Mouse (Mus musculus): ENCODE results near the gene C2cd5. TPM values are rescaled to one million over a fixed set of nuclear protein-coding genes. Genes with fewer than 3 reads are reported as not detected.
"Not testable (repeated sequence)": the region's sequence is repeated elsewhere in the genome, so short reads cannot be mapped to it uniquely, and the experiment has no call there.

Gene C2cd5
- polyA plus RNA-seq, 1 experiment from 2014 or later = 32.7 TPM

- H3K27me3 ChIP-seq (ENCODE audit: control insufficient read depth, insufficient read depth, low read length) = no peaks in the 10 kb centered on the region
- no peaks in the 10 kb centered on the region for H3K36me3 ChIP-seq (ENCODE audit: control insufficient read depth, insufficient read depth, low read length)
- H3K4me1 ChIP-seq (ENCODE audit: control insufficient read depth, insufficient read depth, low read length) = no peaks in the 10 kb centered on the region
- 64% methylated on average over 5 of the region's 5 CpGs for WGBS
- H3K9ac ChIP-seq (replicated peaks; ENCODE audit: low read depth, low read length) = no peak overlapping the region
- H3K9me3 ChIP-seq (ENCODE audit: control insufficient read depth, low read depth, low read length) = no peaks in the 10 kb centered on the region
- H3K27ac ChIP-seq (ENCODE audit: low read length) = no peak overlapping the region
- no peak overlapping the region for H3K4me2 ChIP-seq (replicated peaks; ENCODE audit: low read depth, low read length)
- no peak for ATAC-seq (ENCODE audit: insufficient number of reproducible peaks, insufficient read depth, low FRiP score, low read depth)
- no peak overlapping the region for H3K4me3 ChIP-seq (ENCODE audit: low read depth, low read length)
These were observed 79.3 kb downstream of the C2cd5 start for GRCm38 (mm10) chr6:143020647-143021046.

DNA sequence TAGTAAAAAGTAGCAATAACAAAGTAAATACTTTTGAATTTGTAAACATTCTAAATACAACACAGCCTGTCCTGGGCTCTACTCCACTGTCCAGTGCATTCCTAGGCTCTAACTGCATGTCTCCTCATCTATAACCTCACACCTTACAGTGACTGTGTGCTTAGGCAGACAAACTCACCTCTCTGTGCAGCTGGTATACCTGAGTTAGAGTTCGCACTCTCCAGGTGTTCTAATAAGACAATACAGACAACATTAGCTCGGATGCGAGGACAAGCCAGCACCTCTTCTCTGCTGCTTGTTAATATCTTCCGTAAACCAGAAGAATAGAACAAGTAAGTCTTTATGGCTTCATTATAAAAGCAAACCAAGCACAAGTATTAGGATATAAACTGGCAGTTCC is 79.8 kb downstream of the C2cd5 start:
- no peak for ATAC-seq (ENCODE audit: insufficient number of reproducible peaks, insufficient read depth, low FRiP score, low read depth)
- H3K4me1 ChIP-seq (ENCODE audit: control insufficient read depth, insufficient read depth, low read length) = no peaks in the 10 kb centered on the region
- WGBS = 89% methylated on average over 4 of the region's 4 CpGs
- no peak overlapping the region for H3K27ac ChIP-seq (ENCODE audit: low read length)
- no peaks in the 10 kb centered on the region for H3K9me3 ChIP-seq (ENCODE audit: control insufficient read depth, low read depth, low read length)
- no peak overlapping the region for H3K4me2 ChIP-seq (replicated peaks; ENCODE audit: low read depth, low read length)
- H3K27me3 ChIP-seq (ENCODE audit: control insufficient read depth, insufficient read depth, low read length) = no peaks in the 10 kb centered on the region
- no peak overlapping the region for H3K9ac ChIP-seq (replicated peaks; ENCODE audit: low read depth, low read length)
- no peak overlapping the region for H3K4me3 ChIP-seq (ENCODE audit: low read depth, low read length)
- H3K36me3 ChIP-seq (ENCODE audit: control insufficient read depth, insufficient read depth, low read length) = no peaks in the 10 kb centered on the region

DNA sequence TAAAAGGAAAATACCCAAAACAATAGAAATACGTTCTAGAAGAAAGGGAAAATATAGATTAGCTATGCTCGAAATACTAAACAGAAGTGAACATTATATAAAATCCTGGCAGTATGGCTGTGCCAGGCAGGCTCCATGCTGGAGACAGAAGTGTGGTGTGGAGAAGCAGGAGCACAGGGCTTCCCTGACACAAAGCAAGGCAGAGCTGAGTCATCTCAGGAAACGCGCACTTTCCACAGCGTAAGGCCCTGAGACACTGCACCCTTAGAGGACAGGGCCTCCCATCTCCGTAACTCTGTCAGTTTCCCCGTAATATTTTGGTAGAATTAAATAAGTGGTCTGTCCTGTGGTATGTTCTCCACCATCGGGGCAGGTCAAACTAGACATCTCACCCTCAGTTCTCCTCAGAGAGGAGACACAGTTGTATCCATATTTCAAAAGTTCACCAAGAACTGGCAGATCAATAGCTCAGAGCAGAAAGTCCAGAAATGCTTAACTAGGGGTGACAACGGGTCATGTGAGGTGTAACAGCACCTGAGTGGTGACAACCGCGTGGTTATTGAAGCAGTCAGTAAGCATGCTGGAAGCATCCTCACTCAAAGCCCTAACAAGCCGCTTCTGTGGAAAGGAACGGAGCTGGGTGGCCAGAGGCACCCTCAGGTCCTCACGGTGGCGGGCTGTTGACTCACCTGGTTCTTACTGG is 87.3 kb downstream of the C2cd5 start:
- no peaks in the 10 kb centered on the region for H3K27me3 ChIP-seq (ENCODE audit: control insufficient read depth, insufficient read depth, low read length)
- no peak overlapping the region for H3K9ac ChIP-seq (replicated peaks; ENCODE audit: low read depth, low read length)
- H3K27ac ChIP-seq (ENCODE audit: low read length) = no peak overlapping the region
- ATAC-seq (ENCODE audit: insufficient number of reproducible peaks, insufficient read depth, low FRiP score, low read depth) = no peak
- H3K4me2 ChIP-seq (replicated peaks; ENCODE audit: low read depth, low read length) = no peak overlapping the region
- H3K9me3 ChIP-seq (ENCODE audit: control insufficient read depth, low read depth, low read length) = no peaks in the 10 kb centered on the region
- no peak overlapping the region for H3K4me3 ChIP-seq (ENCODE audit: low read depth, low read length)
- WGBS = 91% methylated on average over 15 of the region's 15 CpGs
- H3K36me3 ChIP-seq (ENCODE audit: control insufficient read depth, insufficient read depth, low read length) = peaks cover 5% of the 10 kb centered on the region; the same call in 1 of the 2 replicates
- H3K4me1 ChIP-seq (ENCODE audit: control insufficient read depth, insufficient read depth, low read length) = no peaks in the 10 kb centered on the region

GRCm38 (mm10) chr6:143008865-143009264 is 91.1 kb downstream of the C2cd5 start:
- Histone ChIP-seq H3K4me1 (ENCODE audit: control insufficient read depth, insufficient read depth, low read length) (no peaks in the 10 kb centered on the region), H3K4me2 (replicated peaks; ENCODE audit: low read depth, low read length) (no peak overlapping the region), H3K4me3 (ENCODE audit: low read depth, low read length) (no peak overlapping the region), H3K27ac (ENCODE audit: low read length) (no peak overlapping the region), H3K9me3 (ENCODE audit: control insufficient read depth, low read depth, low read length) (no peaks in the 10 kb centered on the region), H3K27me3 (ENCODE audit: control insufficient read depth, insufficient read depth, low read length) (no peaks in the 10 kb centered on the region), H3K9ac (replicated peaks; ENCODE audit: low read depth, low read length) (no peak overlapping the region), H3K36me3 (ENCODE audit: control insufficient read depth, insufficient read depth, low read length) (peaks cover 5% of the 10 kb centered on the region; the same call in 1 of the 2 replicates)
- 76% methylated on average over 5 of the region's 5 CpGs for WGBS
- no peak for ATAC-seq (ENCODE audit: insufficient number of reproducible peaks, insufficient read depth, low FRiP score, low read depth)

GRCm38 (mm10) chr6:143005209-143005608 is 94.7 kb downstream of the C2cd5 start:
- not testable (repeated sequence) for ATAC-seq (ENCODE audit: insufficient number of reproducible peaks, insufficient read depth, low FRiP score, low read depth); H3K27me3 ChIP-seq (ENCODE audit: control insufficient read depth, insufficient read depth, low read length); H3K4me1 ChIP-seq (ENCODE audit: control insufficient read depth, insufficient read depth, low read length); H3K4me3 ChIP-seq (ENCODE audit: low read depth, low read length); H3K9ac ChIP-seq (replicated peaks; ENCODE audit: low read depth, low read length); H3K27ac ChIP-seq (ENCODE audit: low read length); H3K36me3 ChIP-seq (ENCODE audit: control insufficient read depth, insufficient read depth, low read length); H3K4me2 ChIP-seq (replicated peaks; ENCODE audit: low read depth, low read length); H3K9me3 ChIP-seq (ENCODE audit: control insufficient read depth, low read depth, low read length)
- WGBS = 86% methylated on average over 9 of the region's 9 CpGs

DNA sequence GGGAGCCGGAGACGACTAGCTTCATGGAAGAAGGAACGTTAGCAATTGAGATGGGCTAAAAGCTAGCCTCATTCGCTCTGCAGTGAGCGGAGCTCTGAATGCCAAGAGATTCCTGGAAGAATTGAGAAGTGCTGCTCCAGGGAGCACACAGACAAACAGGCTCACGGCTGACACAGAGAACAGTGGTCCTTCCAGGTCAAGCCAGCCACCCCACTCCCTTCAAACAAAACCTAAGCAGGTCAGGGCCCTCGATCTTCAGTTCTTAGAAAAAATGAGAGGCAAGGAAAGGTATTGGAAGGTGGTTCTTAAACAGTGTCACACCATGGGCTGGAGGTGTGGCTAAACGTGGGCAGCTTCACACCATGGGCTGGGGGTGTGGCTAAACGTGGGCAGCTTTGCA is 95.1 kb downstream of the C2cd5 start:
- no peak overlapping the region for H3K4me3 ChIP-seq (ENCODE audit: low read depth, low read length)
- no peaks in the 10 kb centered on the region for H3K36me3 ChIP-seq (ENCODE audit: control insufficient read depth, insufficient read depth, low read length)
- no peak overlapping the region for H3K9ac ChIP-seq (replicated peaks; ENCODE audit: low read depth, low read length)
- 75% methylated on average over 9 of the region's 9 CpGs for WGBS
- ATAC-seq (ENCODE audit: insufficient number of reproducible peaks, insufficient read depth, low FRiP score, low read depth) = no peak
- H3K27me3 ChIP-seq (ENCODE audit: control insufficient read depth, insufficient read depth, low read length) = no peaks in the 10 kb centered on the region
- no peak overlapping the region for H3K4me2 ChIP-seq (replicated peaks; ENCODE audit: low read depth, low read length)
- H3K4me1 ChIP-seq (ENCODE audit: control insufficient read depth, insufficient read depth, low read length) = no peaks in the 10 kb centered on the region
- no peak overlapping the region for H3K27ac ChIP-seq (ENCODE audit: low read length)
- H3K9me3 ChIP-seq (ENCODE audit: control insufficient read depth, low read depth, low read length) = no peaks in the 10 kb centered on the region

DNA sequence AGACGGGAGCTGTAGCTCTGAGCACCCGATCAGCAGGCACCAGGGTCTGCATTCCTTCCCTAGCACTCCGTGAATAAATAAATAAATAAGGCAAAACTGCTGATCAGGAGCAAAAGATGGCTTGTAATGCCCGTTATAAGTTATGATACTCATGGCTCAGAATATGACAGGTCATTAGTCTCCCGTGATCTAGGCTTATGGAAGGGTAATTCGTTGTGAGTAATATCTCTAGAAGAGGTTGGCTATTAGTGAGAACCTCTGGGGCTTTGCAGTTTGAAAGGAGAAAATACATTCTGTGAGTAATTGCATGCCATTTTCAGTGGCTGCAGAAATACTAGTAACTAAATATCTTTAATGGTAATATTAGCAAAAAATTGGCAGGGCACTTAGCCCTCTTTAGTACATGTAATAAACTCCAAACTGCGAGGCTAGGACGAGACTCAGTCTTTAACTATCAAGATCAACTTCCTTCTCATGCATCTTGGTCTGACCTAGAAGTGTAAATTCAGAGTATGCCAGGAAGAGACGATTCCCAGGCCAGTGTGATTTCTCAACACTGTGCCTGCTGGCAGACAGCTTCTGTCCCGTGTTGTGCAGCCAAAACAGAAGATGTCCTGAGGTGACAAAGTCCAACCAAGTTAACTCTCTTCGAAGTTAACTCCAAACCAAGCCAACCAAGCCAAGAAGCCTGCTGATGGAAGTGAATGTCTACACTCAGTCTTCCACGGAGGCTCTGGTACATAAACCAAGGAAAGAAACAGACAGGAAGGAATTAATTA is 101.5 kb downstream of the C2cd5 start:
- H3K4me2 ChIP-seq (replicated peaks; ENCODE audit: low read depth, low read length) = no peak overlapping the region
- no peak overlapping the region for H3K27ac ChIP-seq (ENCODE audit: low read length)
- H3K27me3 ChIP-seq (ENCODE audit: control insufficient read depth, insufficient read depth, low read length) = no peaks in the 10 kb centered on the region
- H3K4me3 ChIP-seq (ENCODE audit: low read depth, low read length) = no peak overlapping the region
- H3K9ac ChIP-seq (replicated peaks; ENCODE audit: low read depth, low read length) = no peak overlapping the region
- H3K4me1 ChIP-seq (ENCODE audit: control insufficient read depth, insufficient read depth, low read length) = peaks cover 7% of the 10 kb centered on the region; the same call in 1 of the 2 replicates
- no peak for ATAC-seq (ENCODE audit: insufficient number of reproducible peaks, insufficient read depth, low FRiP score, low read depth)
- H3K9me3 ChIP-seq (ENCODE audit: control insufficient read depth, low read depth, low read length) = no peaks in the 10 kb centered on the region
- H3K36me3 ChIP-seq (ENCODE audit: control insufficient read depth, insufficient read depth, low read length) = no peaks in the 10 kb centered on the region
- WGBS = 42% methylated on average over 12 of the region's 12 CpGs

GRCm38 (mm10) chr6:142996887-142997286 is 103.1 kb downstream of the C2cd5 start:
- H3K4me2 ChIP-seq (replicated peaks; ENCODE audit: low read depth, low read length) = no peak overlapping the region
- 76% methylated on average over 3 of the region's 3 CpGs for WGBS
- no peak overlapping the region for H3K4me3 ChIP-seq (ENCODE audit: low read depth, low read length)
- H3K4me1 ChIP-seq (ENCODE audit: control insufficient read depth, insufficient read depth, low read length) = peaks cover 7% of the 10 kb centered on the region; the same call in 1 of the 2 replicates
- H3K9ac ChIP-seq (replicated peaks; ENCODE audit: low read depth, low read length) = no peak overlapping the region
- no peaks in the 10 kb centered on the region for H3K36me3 ChIP-seq (ENCODE audit: control insufficient read depth, insufficient read depth, low read length)
- H3K9me3 ChIP-seq (ENCODE audit: control insufficient read depth, low read depth, low read length) = no peaks in the 10 kb centered on the region
- no peaks in the 10 kb centered on the region for H3K27me3 ChIP-seq (ENCODE audit: control insufficient read depth, insufficient read depth, low read length)
- no peak overlapping the region for H3K27ac ChIP-seq (ENCODE audit: low read length)
- no peak for ATAC-seq (ENCODE audit: insufficient number of reproducible peaks, insufficient read depth, low FRiP score, low read depth)
